Mouse (Mus musculus) heart, postnatal 25 days (tissue): ENCODE results near the gene Aff3. TPM values are rescaled to one million over a fixed set of nuclear protein-coding genes. Genes with fewer than 3 reads are reported as not detected.

Experiments used
- DNase-seq: peaks from one replicate; pipeline ENCODE4 v3.0.0; 2022; ENCODE audit warnings: low spot score
- intact Hi-C: fragments of 180-260 bp; cut with DNase I; formaldehyde crosslinking; loops from one replicate; pipeline ENCODE4 v1.15.1; 2025
- total RNA-seq, 2 experiments: library from RNA; stranded (reverse); gene quantifications; 2 replicates each; pipeline ENCODE4 v1.2.3; 2021

Gene Aff3
- total RNA-seq, 2 experiments from 2014 or later = 1.8 to 3.4 TPM

- intact Hi-C loops = no loop called here
Measured at GRCm38 (mm10) chr1:38263251-38263650, 401.5 kb downstream of the Aff3 start.

GRCm38 (mm10) chr1:38262362-38263154, 402.2 kb downstream of the Aff3 start:
- intact Hi-C loops = no loop called here
- peak; percentile 63 for DNase-seq

More at GRCm38 (mm10) chr1:38263251-38263650, 401.5 kb downstream of the Aff3 start:
- DNase-seq = no peak

- intact Hi-C loops = no loop called here
Measured at GRCm38 (mm10) chr1:38261076-38261475, 403.7 kb downstream of the Aff3 start.

GRCm38 (mm10) chr1:38259541-38260338, 405.0 kb downstream of the Aff3 start:
- intact Hi-C loops = no loop called here
- DNase-seq = no peak

More at GRCm38 (mm10) chr1:38261076-38261475, 403.7 kb downstream of the Aff3 start:
- no peak for DNase-seq

GRCm38 (mm10) chr1:38254426-38254825, 410.3 kb downstream of the Aff3 start:
- DNase-seq = no peak
- intact Hi-C loops = no loop called here

- DNase-seq = no peak
- intact Hi-C loops = no loop called here
Measured at GRCm38 (mm10) chr1:38252766-38253079, 412.0 kb downstream of the Aff3 start.

GRCm38 (mm10) chr1:38252031-38252765, 412.6 kb downstream of the Aff3 start:
- intact Hi-C loops = no loop called here
- no peak for DNase-seq

- DNase-seq = no peak
- intact Hi-C loops = no loop called here
Measured at GRCm38 (mm10) chr1:38251448-38251847, 413.3 kb downstream of the Aff3 start.

GRCm38 (mm10) chr1:38250246-38250645, 414.5 kb downstream of the Aff3 start:
- DNase-seq = no peak
- intact Hi-C loops = no loop called here

- intact Hi-C loops = no loop called here
- DNase-seq = no peak
Measured at GRCm38 (mm10) chr1:38249561-38249960, 415.2 kb downstream of the Aff3 start.

- intact Hi-C loops = no loop called here
- DNase-seq = no peak
Measured at GRCm38 (mm10) chr1:38248027-38248426, 416.7 kb downstream of the Aff3 start.

- intact Hi-C loops = loop anchor here (5.0 kb wide), 2 partner anchors 65 to 80 kb away; no protein-coding TSS in a partner anchor
- no peak for DNase-seq
Measured at GRCm38 (mm10) chr1:38242559-38242958, 422.2 kb downstream of the Aff3 start.

- intact Hi-C loops = loop anchor here (5.0 kb wide), 2 partner anchors 66 to 80 kb away; no protein-coding TSS in a partner anchor
- DNase-seq = peak; percentile 61
Measured at GRCm38 (mm10) chr1:38241801-38242200, 423.0 kb downstream of the Aff3 start.

- DNase-seq = peak; percentile 35
- intact Hi-C loops = loop anchor here (5.0 kb wide), 2 partner anchors 66 to 81 kb away; no protein-coding TSS in a partner anchor
Measured at GRCm38 (mm10) chr1:38241221-38241666, 423.5 kb downstream of the Aff3 start.

- intact Hi-C loops = loop anchor here (5.0 kb wide), 2 partner anchors 67 to 82 kb away; no protein-coding TSS in a partner anchor
- DNase-seq = no peak
Measured at GRCm38 (mm10) chr1:38240438-38241220, 424.1 kb downstream of the Aff3 start.

- no peak for DNase-seq
- intact Hi-C loops = no loop called here
Measured at GRCm38 (mm10) chr1:38239516-38239915, 425.2 kb downstream of the Aff3 start.

GRCm38 (mm10) chr1:38237831-38238230, 426.9 kb downstream of the Aff3 start:
- intact Hi-C loops = no loop called here
- no peak for DNase-seq

GRCm38 (mm10) chr1:38237027-38237787, 427.5 kb downstream of the Aff3 start:
- intact Hi-C loops = no loop called here
- no peak for DNase-seq

- no peak for DNase-seq
- intact Hi-C loops = no loop called here
Measured at GRCm38 (mm10) chr1:38233121-38233520, 431.6 kb downstream of the Aff3 start.
